Mouse (Mus musculus) retina, postnatal 7 days (tissue): ENCODE measurements around the gene Igfbp4.

Source experiments
- DNase-seq: peaks from one replicate; pipeline ENCODE4 v3.0.0-alpha.2; 2012; ENCODE audit warnings: low read depth, low spot score

Igfbp4 gene

GRCm38 (mm10) chr11:99080902-99081543, 40.0 kb downstream of the Igfbp4 start:
- DNase-seq, result no peak

- DNase-seq, result no peak
Observed at GRCm38 (mm10) chr11:99081566-99081965, 40.5 kb downstream of the Igfbp4 start.

- DNase-seq, result no peak
Observed at GRCm38 (mm10) chr11:99082098-99082497, 41.1 kb downstream of the Igfbp4 start.

GRCm38 (mm10) chr11:99083516-99083915, 42.5 kb downstream of the Igfbp4 start:
- no peak for DNase-seq

- DNase-seq, result no peak
Observed at GRCm38 (mm10) chr11:99084366-99084765, 43.3 kb downstream of the Igfbp4 start.

GRCm38 (mm10) chr11:99088486-99088885, 47.4 kb downstream of the Igfbp4 start:
- no peak for DNase-seq

GRCm38 (mm10) chr11:99089077-99089601, 48.1 kb downstream of the Igfbp4 start, which contains the start of gene Tns4:
Tns4 (minus strand) TSS chr11:99089306.
- DNase-seq, result no peak

GRCm38 (mm10) chr11:99090391-99090790, 49.3 kb downstream of the Igfbp4 start:
- DNase-seq, result no peak

- DNase-seq, result no peak
Observed at GRCm38 (mm10) chr11:99091666-99092065, 50.6 kb downstream of the Igfbp4 start.

GRCm38 (mm10) chr11:99093740-99094139, 52.7 kb downstream of the Igfbp4 start:
- DNase-seq, result no peak

GRCm38 (mm10) chr11:99094911-99095676, 54.0 kb downstream of the Igfbp4 start:
- DNase-seq, result no peak

- DNase-seq, result no peak
Observed at GRCm38 (mm10) chr11:99095759-99096158, 54.7 kb downstream of the Igfbp4 start.

GRCm38 (mm10) chr11:99096417-99096816, 55.4 kb downstream of the Igfbp4 start:
- DNase-seq, result no peak

- DNase-seq, result no peak
Observed at GRCm38 (mm10) chr11:99096996-99097774, 56.1 kb downstream of the Igfbp4 start.

GRCm38 (mm10) chr11:99098924-99099323, 57.9 kb downstream of the Igfbp4 start:
- no peak for DNase-seq

GRCm38 (mm10) chr11:99099516-99099915, 58.5 kb downstream of the Igfbp4 start:
- no peak for DNase-seq

- DNase-seq, result no peak
Observed at GRCm38 (mm10) chr11:99100215-99100614, 59.2 kb downstream of the Igfbp4 start.

- no peak for DNase-seq
Observed at GRCm38 (mm10) chr11:99101693-99102092, 60.6 kb downstream of the Igfbp4 start.

- DNase-seq, result no peak
Observed at GRCm38 (mm10) chr11:99102575-99103270, 61.7 kb downstream of the Igfbp4 start.
